Mouse (Mus musculus): ENCODE results near the gene Cavin4. TPM values are rescaled to one million over a fixed set of nuclear protein-coding genes. Genes with fewer than 3 reads are reported as not detected.

Cavin4 gene
- polyA plus RNA-seq, 1 experiment: 7.7 TPM

DNA sequence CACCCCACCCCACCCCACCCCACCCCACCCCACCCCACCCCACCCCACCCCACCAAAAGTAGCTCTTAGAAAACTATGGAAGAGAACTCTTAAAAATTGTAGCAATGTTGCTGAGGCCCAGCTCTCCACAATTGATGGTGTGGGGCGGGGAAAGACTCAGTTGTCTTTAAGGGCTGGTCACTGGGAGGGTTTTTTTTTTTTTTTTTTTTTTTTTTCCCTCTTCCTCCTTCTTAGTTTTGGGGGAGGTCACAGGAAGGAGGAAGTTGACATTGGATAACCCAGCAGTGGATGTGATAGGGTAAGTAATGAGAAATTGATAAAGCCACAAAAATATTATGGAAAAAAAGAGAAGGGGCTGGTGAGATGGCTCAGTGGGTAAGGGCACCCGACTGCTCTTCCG lies 33.4 kb downstream of the Cavin4 start:
- no peak overlapping the region for H3K27ac ChIP-seq (ENCODE audit: insufficient read depth, low read length)
- no peak for TF ChIP-seq CTCF (IDR thresholded peaks at IDR 0.05; ENCODE audit: borderline replicate concordance, insufficient read depth, low read length)
- no peak for TF ChIP-seq POLR2A (IDR thresholded peaks at IDR 0.05; ENCODE audit: low read depth, low read length)
- no peak overlapping the region for H3K4me3 ChIP-seq (ENCODE audit: insufficient read depth, low read length)
- no peaks in the 10 kb centered on the region; the same call in 1 of the 2 replicates for H3K4me1 ChIP-seq (ENCODE audit: control insufficient read depth, insufficient read depth, low read length)

DNA sequence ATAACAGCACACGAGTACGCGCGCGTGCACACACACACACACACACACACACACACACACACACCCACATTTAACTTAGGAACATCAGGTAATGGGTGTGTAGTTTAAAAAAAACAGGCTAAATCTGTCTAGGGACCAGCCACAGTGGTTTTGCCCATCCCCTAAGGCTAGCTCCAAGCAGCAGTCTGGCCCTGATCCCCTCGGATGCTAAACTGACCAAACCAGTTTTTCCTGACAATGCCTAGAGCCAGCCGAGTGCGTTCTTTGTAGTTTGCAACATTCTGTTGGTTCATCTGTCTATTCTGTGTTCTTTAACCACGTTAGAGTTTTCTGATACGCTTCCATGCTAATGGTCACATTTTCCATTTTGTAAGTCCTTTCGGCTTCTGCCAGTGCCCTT lies 34.0 kb downstream of the Cavin4 start:
- Histone ChIP-seq H3K4me3 (ENCODE audit: insufficient read depth, low read length) (no peak overlapping the region), H3K4me1 (ENCODE audit: control insufficient read depth, insufficient read depth, low read length) (no peaks in the 10 kb centered on the region; the same call in 1 of the 2 replicates), H3K27ac (ENCODE audit: insufficient read depth, low read length) (no peak overlapping the region)
- TF ChIP-seq POLR2A (IDR thresholded peaks at IDR 0.05; ENCODE audit: low read depth, low read length): no peak
- no peak for TF ChIP-seq CTCF (IDR thresholded peaks at IDR 0.05; ENCODE audit: borderline replicate concordance, insufficient read depth, low read length)

DNA sequence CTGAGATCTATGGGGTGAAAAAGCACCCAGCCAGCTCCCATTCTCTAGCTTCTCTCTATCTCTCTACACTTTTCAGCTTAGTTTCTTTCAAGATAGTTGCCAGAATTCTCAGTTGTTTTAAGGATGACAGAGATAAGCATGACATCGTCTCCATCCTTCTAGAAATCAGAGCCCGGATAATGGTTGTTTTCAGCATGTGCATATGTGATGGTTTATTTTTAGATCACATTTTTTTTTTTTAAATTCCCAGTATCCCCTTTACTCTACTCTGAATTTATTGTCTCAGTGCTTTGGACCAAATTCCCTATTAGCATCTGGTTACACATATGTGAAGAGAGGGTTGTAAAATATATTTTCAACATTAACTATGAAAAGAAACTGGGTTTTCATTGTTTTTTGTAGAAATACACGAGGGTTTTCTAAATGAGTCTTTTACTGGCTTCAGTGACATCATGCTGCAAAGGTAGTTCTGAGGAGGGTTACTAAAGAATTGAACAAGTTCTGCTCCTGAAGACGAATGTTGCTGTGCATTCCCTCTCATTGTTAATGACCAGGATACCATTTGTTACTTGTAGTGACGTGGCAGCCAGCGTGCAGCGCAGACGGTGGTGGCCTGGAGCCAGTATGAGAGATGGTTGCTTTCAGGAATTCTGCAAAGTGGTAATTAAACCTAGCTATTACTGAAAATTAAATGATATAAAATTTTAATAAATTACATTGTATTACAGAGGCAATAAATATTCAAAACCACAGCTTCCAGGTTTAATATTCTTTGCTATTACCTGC lies 52.7 kb downstream of the Cavin4 start:
- Histone ChIP-seq H3K4me3 (ENCODE audit: insufficient read depth, low read length) (no peak overlapping the region), H3K4me1 (ENCODE audit: control insufficient read depth, insufficient read depth, low read length) (no peaks in the 10 kb centered on the region), H3K27ac (ENCODE audit: insufficient read depth, low read length) (no peak overlapping the region)
- no peak for TF ChIP-seq CTCF (IDR thresholded peaks at IDR 0.05; ENCODE audit: borderline replicate concordance, insufficient read depth, low read length)
- no peak for TF ChIP-seq POLR2A (IDR thresholded peaks at IDR 0.05; ENCODE audit: low read depth, low read length)

DNA sequence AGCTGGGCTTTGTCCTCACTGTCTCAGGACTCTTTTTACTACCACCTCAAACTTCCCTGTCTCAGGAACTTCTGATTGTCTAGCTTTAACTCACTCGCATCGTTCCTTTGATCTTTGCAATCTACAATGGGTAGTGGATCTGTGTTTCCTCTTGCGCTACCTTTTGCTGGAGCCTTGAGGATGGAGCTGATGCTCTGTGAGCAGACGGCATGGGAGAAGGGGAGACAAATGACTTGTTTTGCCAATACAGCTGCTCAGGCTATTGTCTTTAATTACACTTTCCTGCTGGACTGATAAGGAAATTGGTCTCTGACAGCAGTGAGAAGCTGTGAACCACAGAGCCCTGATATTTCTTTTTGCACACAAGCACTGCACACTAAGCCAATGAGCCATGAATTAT lies 53.5 kb downstream of the Cavin4 start:
- no peak overlapping the region for H3K4me3 ChIP-seq (ENCODE audit: insufficient read depth, low read length)
- TF ChIP-seq POLR2A (IDR thresholded peaks at IDR 0.05; ENCODE audit: low read depth, low read length): no peak
- no peak for TF ChIP-seq CTCF (IDR thresholded peaks at IDR 0.05; ENCODE audit: borderline replicate concordance, insufficient read depth, low read length)
- H3K27ac ChIP-seq (ENCODE audit: insufficient read depth, low read length): no peak overlapping the region
- no peaks in the 10 kb centered on the region for H3K4me1 ChIP-seq (ENCODE audit: control insufficient read depth, insufficient read depth, low read length)

Other genes starting within 250 kb of the Cavin4 start
- gene Tex10, start 190.1 kb upstream of the Cavin4 start, polyA plus RNA-seq (2011; ENCODE audit: insufficient read length, low read depth, missing spikeins): 66.2 TPM in 2 replicates
- gene Msantd3, start 123.6 kb upstream of the Cavin4 start, polyA plus RNA-seq (2011; ENCODE audit: insufficient read length, low read depth, missing spikeins): 35.1 and 37.3 TPM in 2 replicates
- gene Tmeff1, start 78.3 kb upstream of the Cavin4 start, polyA plus RNA-seq (2011; ENCODE audit: insufficient read length, low read depth, missing spikeins): 120 and 125 TPM in 2 replicates